Mouse (Mus musculus) kidney, postnatal 10 days (tissue): Measurements from ENCODE around the gene Nmt1.

Source experiments
- DNase-seq: peaks from one replicate; pipeline ENCODE4 v3.0.0; 2021; ENCODE audit warnings: mixed read lengths

Nmt1 gene

GRCm38 (mm10) chr11:103113005-103113404 lies 85.0 kb downstream of the Nmt1 start:
- no peak for DNase-seq

DNA sequence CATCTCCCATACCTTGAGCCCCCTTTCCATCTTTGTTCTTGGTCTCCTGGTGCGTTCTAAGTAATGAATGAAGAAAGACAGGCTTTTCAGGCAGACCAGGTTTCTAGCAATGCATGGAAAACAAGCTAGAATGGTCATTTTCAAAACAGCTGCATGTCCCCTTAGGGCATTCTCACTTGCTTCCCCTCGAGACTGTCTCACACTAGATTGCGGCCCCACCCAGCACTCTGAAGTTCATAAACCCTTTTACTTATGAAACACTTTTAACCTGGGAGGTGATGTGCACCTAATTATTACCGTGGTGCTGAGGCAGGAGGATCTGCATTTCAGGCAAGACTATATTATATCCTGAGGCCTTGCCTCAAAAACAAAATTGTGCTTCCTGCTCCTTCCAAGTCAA lies 85.8 kb downstream of the Nmt1 start:
- DNase-seq, result no peak

DNA sequence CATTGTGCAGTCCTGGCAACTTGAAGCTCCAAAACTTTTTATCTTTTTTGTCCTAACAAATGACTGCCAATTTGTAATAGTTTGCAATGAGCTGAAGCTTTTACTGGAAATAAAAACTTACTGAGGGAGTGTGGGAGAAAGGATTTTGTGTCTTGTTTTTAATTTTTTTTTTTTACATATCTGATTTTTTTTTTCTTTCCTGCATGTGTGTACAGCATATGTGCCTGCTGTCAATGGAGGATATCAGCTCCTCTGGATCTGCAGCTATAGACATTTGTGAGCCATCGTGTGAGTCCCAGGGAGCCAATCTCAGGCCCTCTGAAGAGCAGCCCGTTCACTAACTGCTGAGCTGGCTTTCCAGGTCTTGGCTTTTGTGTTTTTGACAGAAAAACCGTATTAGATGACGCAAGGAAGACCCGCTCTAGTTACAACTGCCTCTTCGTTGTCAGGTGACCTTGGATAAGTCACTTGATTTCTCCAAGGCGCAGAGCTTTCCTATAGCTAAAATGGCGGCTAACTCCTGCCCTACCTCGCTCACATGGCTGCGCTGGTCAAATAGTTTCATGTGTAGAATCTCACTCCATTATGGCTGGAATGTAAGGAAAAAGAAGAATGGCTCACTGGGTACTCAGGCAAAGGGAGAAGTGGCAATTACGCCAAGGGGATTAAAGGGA lies 86.4 kb downstream of the Nmt1 start:
- no peak for DNase-seq

- peak; percentile 87 for DNase-seq
These were observed 87.4 kb downstream of the Nmt1 start for GRCm38 (mm10) chr11:103115163-103116007.

DNA sequence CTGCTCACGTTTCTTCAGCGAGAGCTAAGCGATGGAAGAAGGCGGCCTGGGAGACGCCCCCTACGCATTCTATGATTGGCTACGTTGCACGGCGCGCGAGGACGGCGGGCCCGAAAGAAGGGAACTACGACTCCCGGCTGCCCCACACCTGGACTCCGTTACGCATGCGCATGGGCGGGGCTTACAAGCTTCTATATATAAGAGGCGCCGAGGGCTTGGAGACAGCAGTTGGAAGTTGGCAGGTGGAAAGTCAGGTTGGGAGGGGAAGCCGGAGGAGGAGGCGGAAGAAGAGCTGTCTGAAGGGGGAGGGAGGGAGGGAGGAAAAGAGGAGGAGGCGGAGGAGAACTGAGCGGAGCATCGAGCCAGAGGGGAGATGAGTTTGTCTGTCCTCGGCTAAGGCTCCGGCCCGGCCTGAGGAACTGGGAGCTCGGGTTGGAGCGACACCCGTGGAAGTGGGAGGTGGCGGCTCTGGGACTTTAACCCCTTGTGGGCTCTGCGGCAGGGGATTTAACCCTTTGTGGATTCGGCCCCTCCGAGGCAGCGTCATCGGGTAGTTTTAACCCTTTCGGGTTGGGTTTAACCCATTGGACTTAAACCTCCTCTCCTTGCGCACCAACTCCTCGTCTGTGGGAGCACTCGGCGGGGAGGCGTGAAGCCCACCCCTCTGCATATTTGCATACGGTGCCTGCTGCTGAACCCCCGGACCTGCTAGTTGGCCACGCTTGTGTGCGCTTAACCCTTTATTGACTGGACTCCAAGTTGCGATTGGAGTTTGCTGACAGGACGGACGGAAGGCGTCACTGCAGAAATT lies 88.2 kb downstream of the Nmt1 start, which contains the start of gene Hexim1:
Gene Hexim1, plus strand, starts transcription at position 224 of the 811 bp plus-strand sequence.
- peak; percentile 100 for DNase-seq

DNA sequence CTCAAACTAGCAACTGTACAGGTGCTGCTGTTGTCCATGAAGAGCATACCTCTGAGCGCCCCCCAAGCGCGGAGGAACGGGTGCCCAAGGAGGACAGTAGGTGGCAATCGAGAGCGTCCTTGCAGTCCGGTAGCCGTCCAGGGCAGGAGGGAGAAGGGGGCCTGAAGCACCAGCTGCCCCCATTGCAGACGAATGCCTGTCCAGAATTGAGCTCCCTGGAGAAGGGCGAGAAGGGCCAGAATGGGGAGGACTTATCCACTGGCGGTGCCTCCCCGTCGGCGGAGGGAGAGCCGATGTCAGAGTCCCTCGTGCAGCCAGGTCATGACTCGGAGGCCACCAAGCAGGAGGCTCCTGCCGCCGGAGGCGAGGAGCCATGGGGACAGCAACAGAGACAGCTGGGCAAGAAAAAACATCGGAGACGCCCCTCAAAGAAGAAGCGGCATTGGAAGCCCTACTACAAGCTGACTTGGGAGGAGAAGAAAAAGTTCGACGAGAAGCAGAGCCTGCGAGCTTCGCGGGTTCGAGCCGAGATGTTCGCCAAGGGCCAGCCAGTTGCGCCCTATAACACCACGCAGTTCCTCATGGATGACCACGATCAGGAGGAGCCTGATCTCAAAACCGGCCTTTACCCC lies 89.1 kb downstream of the Nmt1 start:
- DNase-seq, result peak; percentile 88

- DNase-seq, result peak; percentile 80
These were observed 89.6 kb downstream of the Nmt1 start for GRCm38 (mm10) chr11:103117591-103118009.
